17 mouse cellular contexts compared by ENCODE assay signal in genomic region chr2:64971828-64972227, GRCm38 (mm10). TPM values are rescaled to one million over a fixed set of nuclear protein-coding genes. Genes with fewer than 3 reads are reported as not detected.
"Had no signal": no experiment of that assay in that cellular context is flagged by ENCODE, and none has a peak within 500 bp of the region (broad histone marks: within the 10 kb centered on the region; RNA-seq: fewer than 3 reads in every experiment).

No protein-coding gene starts in this region.

- H3K9me3 ChIP-seq: limb, embryonic 10.5 days; liver, embryonic 13.5 days; lung, embryonic 15.5 days; midbrain, embryonic 12.5 days; neural tube, embryonic 13.5 days had no signal

- DNase-seq: kidney, adult 8-10 months; kidney, postnatal 4 days; liver, embryonic 13.5 days; liver, postnatal 0 days; lung, postnatal 14 days; retina, postnatal 1 day; right cerebral cortex, postnatal 14 days; thymus, postnatal 36 days had no signal

- ATAC-seq: liver, postnatal 0 days had no signal

- H3K27me3 ChIP-seq: liver, embryonic 13.5 days; lung, embryonic 15.5 days; megakaryocyte, embryonic 14.5 days; midbrain, embryonic 12.5 days; neural tube, embryonic 13.5 days had no signal

- H3K4me3 ChIP-seq: left cerebral cortex, adult 2 months; limb, embryonic 10.5 days; liver, embryonic 13.5 days; lung, embryonic 15.5 days; megakaryocyte, embryonic 14.5 days; midbrain, embryonic 12.5 days; neural tube, embryonic 13.5 days had no signal

- H3K9ac ChIP-seq: liver, embryonic 13.5 days; liver, postnatal 0 days; lung, embryonic 15.5 days; midbrain, embryonic 12.5 days; neural tube, embryonic 13.5 days had no signal

- H3K4me2 ChIP-seq: liver, embryonic 13.5 days; lung, embryonic 15.5 days; midbrain, embryonic 12.5 days; neural tube, embryonic 13.5 days had no signal

- H3K36me3 ChIP-seq: limb, embryonic 10.5 days; liver, embryonic 13.5 days; lung, embryonic 15.5 days; midbrain, embryonic 12.5 days; neural tube, embryonic 13.5 days had no signal

- H3K4me1 ChIP-seq: megakaryocyte, embryonic 14.5 days had no signal

- H3K27ac ChIP-seq: kidney, postnatal 0 days; left cerebral cortex, adult 2 months; limb, embryonic 10.5 days; liver, embryonic 13.5 days; lung, embryonic 15.5 days; macrophage; midbrain, embryonic 12.5 days; neural tube, embryonic 13.5 days had no signal

RNA-seq across cellular contexts. Expression of gene Grb14, which starts 53.0 kb away (rescaled TPM):
- total RNA-seq: monocyte, adult 5-6 weeks had no signal
- polyA plus RNA-seq: macrophage had no signal
